Mouse (Mus musculus): ENCODE measurements around the gene Nlrc5. TPM values are rescaled to one million over a fixed set of nuclear protein-coding genes. Genes with fewer than 3 reads are reported as not detected.

The Nlrc5 gene
- polyA plus RNA-seq, 1 experiment = 56.8 TPM

GRCm38 (mm10) chr8:94412518-94412917 lies 21.6 kb upstream of the Nlrc5 start:
- H3K27me3 ChIP-seq (ENCODE audit: control insufficient read depth, insufficient read depth, low read length) = no peaks in the 10 kb centered on the region
- H3K27ac ChIP-seq (ENCODE audit: control insufficient read depth, insufficient read depth, low read length) = no peak overlapping the region
- no peaks in the 10 kb centered on the region for H3K36me3 ChIP-seq (ENCODE audit: control insufficient read depth, insufficient read depth, low read length)
- 62% methylated on average over 6 of the region's 6 CpGs for WGBS
- no peak for DNase-seq
- H3K4me3 ChIP-seq (ENCODE audit: control insufficient read depth, insufficient read depth, low read length) = no peak overlapping the region
- peaks cover 59% of the 10 kb centered on the region for H3K4me1 ChIP-seq (replicated peaks; ENCODE audit: control insufficient read depth, insufficient read depth, low read length)
- TF ChIP-seq POLR2A (IDR thresholded peaks at IDR 0.05; ENCODE audit: control insufficient read depth, extremely low read depth, insufficient read depth, low read length, poor library complexity) (no peak), CTCF (IDR thresholded peaks at IDR 0.05; ENCODE audit: borderline replicate concordance, control insufficient read depth, extremely low read depth, insufficient read depth, low read length, poor library complexity) (no peak)

GRCm38 (mm10) chr8:94413509-94413908 lies 20.6 kb upstream of the Nlrc5 start:
- no peak overlapping the region for H3K4me3 ChIP-seq (ENCODE audit: control insufficient read depth, insufficient read depth, low read length)
- H3K4me1 ChIP-seq (replicated peaks; ENCODE audit: control insufficient read depth, insufficient read depth, low read length) = peaks cover 64% of the 10 kb centered on the region
- H3K27ac ChIP-seq (ENCODE audit: control insufficient read depth, insufficient read depth, low read length) = peak overlapping the region; percentile 100
- TF ChIP-seq POLR2A (IDR thresholded peaks at IDR 0.05; ENCODE audit: control insufficient read depth, extremely low read depth, insufficient read depth, low read length, poor library complexity) (no peak), CTCF (IDR thresholded peaks at IDR 0.05; ENCODE audit: borderline replicate concordance, control insufficient read depth, extremely low read depth, insufficient read depth, low read length, poor library complexity) (no peak)
- no peaks in the 10 kb centered on the region for H3K36me3 ChIP-seq (ENCODE audit: control insufficient read depth, insufficient read depth, low read length)
- no peaks in the 10 kb centered on the region for H3K27me3 ChIP-seq (ENCODE audit: control insufficient read depth, insufficient read depth, low read length)
- peak; percentile 69 for DNase-seq
- 3% methylated on average over 6 of the region's 6 CpGs for WGBS

- TF ChIP-seq CTCF (IDR thresholded peaks at IDR 0.05; ENCODE audit: borderline replicate concordance, control insufficient read depth, extremely low read depth, insufficient read depth, low read length, poor library complexity) (no peak), POLR2A (IDR thresholded peaks at IDR 0.05; ENCODE audit: control insufficient read depth, extremely low read depth, insufficient read depth, low read length, poor library complexity) (no peak)
- H3K27me3 ChIP-seq (ENCODE audit: control insufficient read depth, insufficient read depth, low read length) = no peaks in the 10 kb centered on the region
- H3K4me1 ChIP-seq (replicated peaks; ENCODE audit: control insufficient read depth, insufficient read depth, low read length) = peaks cover 60% of the 10 kb centered on the region
- WGBS = 44% methylated on average over 2 of the region's 2 CpGs
- no peaks in the 10 kb centered on the region for H3K36me3 ChIP-seq (ENCODE audit: control insufficient read depth, insufficient read depth, low read length)
- H3K4me3 ChIP-seq (ENCODE audit: control insufficient read depth, insufficient read depth, low read length) = no peak overlapping the region
- peak overlapping the region; percentile 58 for H3K27ac ChIP-seq (ENCODE audit: control insufficient read depth, insufficient read depth, low read length)
- peak; percentile 35 for DNase-seq
Observed at GRCm38 (mm10) chr8:94415218-94415617, 18.9 kb upstream of the Nlrc5 start.

GRCm38 (mm10) chr8:94418017-94418416 lies 16.1 kb upstream of the Nlrc5 start:
- Histone ChIP-seq H3K36me3 (ENCODE audit: control insufficient read depth, insufficient read depth, low read length) (no peaks in the 10 kb centered on the region), H3K4me1 (replicated peaks; ENCODE audit: control insufficient read depth, insufficient read depth, low read length) (peaks cover 46% of the 10 kb centered on the region), H3K27me3 (ENCODE audit: control insufficient read depth, insufficient read depth, low read length) (no peaks in the 10 kb centered on the region), H3K4me3 (ENCODE audit: control insufficient read depth, insufficient read depth, low read length) (no peak overlapping the region), H3K27ac (ENCODE audit: control insufficient read depth, insufficient read depth, low read length) (peak overlapping the region; percentile 50; the same call in 1 of the 2 replicates)
- WGBS = 42% methylated on average over 9 of the region's 9 CpGs
- DNase-seq = no peak
- no peak for TF ChIP-seq POLR2A (IDR thresholded peaks at IDR 0.05; ENCODE audit: control insufficient read depth, extremely low read depth, insufficient read depth, low read length, poor library complexity)

GRCm38 (mm10) chr8:94422270-94422669 lies 11.9 kb upstream of the Nlrc5 start:
- Histone ChIP-seq H3K27ac (ENCODE audit: control insufficient read depth, insufficient read depth, low read length) (peak overlapping the region; percentile 2; the same call in 1 of the 2 replicates), H3K4me3 (ENCODE audit: control insufficient read depth, insufficient read depth, low read length) (no peak overlapping the region), H3K27me3 (ENCODE audit: control insufficient read depth, insufficient read depth, low read length) (no peaks in the 10 kb centered on the region), H3K4me1 (replicated peaks; ENCODE audit: control insufficient read depth, insufficient read depth, low read length) (peaks cover 22% of the 10 kb centered on the region), H3K36me3 (ENCODE audit: control insufficient read depth, insufficient read depth, low read length) (no peaks in the 10 kb centered on the region)
- no peak for DNase-seq
- WGBS = 84% methylated on average over 4 of the region's 4 CpGs
- TF ChIP-seq POLR2A (IDR thresholded peaks at IDR 0.05; ENCODE audit: control insufficient read depth, extremely low read depth, insufficient read depth, low read length, poor library complexity) (no peak), CTCF (IDR thresholded peaks at IDR 0.05; ENCODE audit: borderline replicate concordance, control insufficient read depth, extremely low read depth, insufficient read depth, low read length, poor library complexity) (no peak)

- Histone ChIP-seq H3K4me3 (ENCODE audit: control insufficient read depth, insufficient read depth, low read length) (no peak overlapping the region), H3K36me3 (ENCODE audit: control insufficient read depth, insufficient read depth, low read length) (no peaks in the 10 kb centered on the region), H3K4me1 (replicated peaks; ENCODE audit: control insufficient read depth, insufficient read depth, low read length) (no peaks in the 10 kb centered on the region), H3K27me3 (ENCODE audit: control insufficient read depth, insufficient read depth, low read length) (no peaks in the 10 kb centered on the region), H3K27ac (ENCODE audit: control insufficient read depth, insufficient read depth, low read length) (no peak overlapping the region)
- 85% methylated on average over 10 of the region's 10 CpGs for WGBS
- DNase-seq = no peak
- TF ChIP-seq CTCF (IDR thresholded peaks at IDR 0.05; ENCODE audit: borderline replicate concordance, control insufficient read depth, extremely low read depth, insufficient read depth, low read length, poor library complexity) = no peak
- no peak for TF ChIP-seq POLR2A (IDR thresholded peaks at IDR 0.05; ENCODE audit: control insufficient read depth, extremely low read depth, insufficient read depth, low read length, poor library complexity)
Observed at GRCm38 (mm10) chr8:94427953-94428352, 6.2 kb upstream of the Nlrc5 start.

GRCm38 (mm10) chr8:94428420-94428819 lies 5.7 kb upstream of the Nlrc5 start:
- no peak for TF ChIP-seq POLR2A (IDR thresholded peaks at IDR 0.05; ENCODE audit: control insufficient read depth, extremely low read depth, insufficient read depth, low read length, poor library complexity)
- TF ChIP-seq CTCF (IDR thresholded peaks at IDR 0.05; ENCODE audit: borderline replicate concordance, control insufficient read depth, extremely low read depth, insufficient read depth, low read length, poor library complexity) = no peak
- Histone ChIP-seq H3K27me3 (ENCODE audit: control insufficient read depth, insufficient read depth, low read length) (no peaks in the 10 kb centered on the region), H3K4me1 (replicated peaks; ENCODE audit: control insufficient read depth, insufficient read depth, low read length) (no peaks in the 10 kb centered on the region), H3K4me3 (ENCODE audit: control insufficient read depth, insufficient read depth, low read length) (no peak overlapping the region), H3K27ac (ENCODE audit: control insufficient read depth, insufficient read depth, low read length) (no peak overlapping the region), H3K36me3 (ENCODE audit: control insufficient read depth, insufficient read depth, low read length) (no peaks in the 10 kb centered on the region)
- 90% methylated on average over 4 of the region's 4 CpGs for WGBS
- no peak for DNase-seq

Measured in thymus, adult 2 months (tissue).